Mouse (Mus musculus): Measurements from ENCODE around the gene Slc39a13.

Slc39a13 gene

GRCm38 (mm10) chr2:91087453-91087852, 17.2 kb upstream of the Slc39a13 start:
- no peak for DNase-seq

GRCm38 (mm10) chr2:91086392-91087237, 16.4 kb upstream of the Slc39a13 start:
- no peak for DNase-seq

GRCm38 (mm10) chr2:91085494-91086391, 15.5 kb upstream of the Slc39a13 start:
- DNase-seq = no peak

GRCm38 (mm10) chr2:91084179-91084820, 14.1 kb upstream of the Slc39a13 start:
- no peak for DNase-seq

- DNase-seq = no peak
Observed at GRCm38 (mm10) chr2:91083366-91083940, 13.2 kb upstream of the Slc39a13 start.

GRCm38 (mm10) chr2:91082844-91083243, 12.6 kb upstream of the Slc39a13 start:
- no peak for DNase-seq

GRCm38 (mm10) chr2:91081775-91082695, 11.8 kb upstream of the Slc39a13 start, which contains the start of gene Spi1:
Gene Spi1, plus strand, starts transcription at chr2:91082390.
- DNase-seq = no peak

GRCm38 (mm10) chr2:91080784-91081513, 10.7 kb upstream of the Slc39a13 start:
- DNase-seq = no peak

GRCm38 (mm10) chr2:91079026-91079384, 8.8 kb upstream of the Slc39a13 start:
- DNase-seq = no peak

- peak; percentile 35 for DNase-seq
Observed at GRCm38 (mm10) chr2:91078314-91079025, 8.3 kb upstream of the Slc39a13 start.

GRCm38 (mm10) chr2:91077957-91078313, 7.7 kb upstream of the Slc39a13 start:
- no peak for DNase-seq

- DNase-seq = no peak
Observed at GRCm38 (mm10) chr2:91072092-91072491, 1.9 kb upstream of the Slc39a13 start.

- no peak for DNase-seq
Observed at GRCm38 (mm10) chr2:91071059-91071458, 842 bp upstream of the Slc39a13 start.

- DNase-seq = no peak
Observed at GRCm38 (mm10) chr2:91069306-91070000, 764 bp downstream of the Slc39a13 start.

GRCm38 (mm10) chr2:91068872-91069165, 1.4 kb downstream of the Slc39a13 start:
- no peak for DNase-seq

- no peak for DNase-seq
Observed at GRCm38 (mm10) chr2:91068162-91068871, 1.9 kb downstream of the Slc39a13 start.

- no peak for DNase-seq
Observed at GRCm38 (mm10) chr2:91066455-91066854, 3.8 kb downstream of the Slc39a13 start.

GRCm38 (mm10) chr2:91065544-91065943, 4.7 kb downstream of the Slc39a13 start:
- peak; percentile 44 for DNase-seq

- no peak for DNase-seq
Observed at GRCm38 (mm10) chr2:91064211-91064610, 6.0 kb downstream of the Slc39a13 start.

Measured in right cerebral cortex, postnatal 4 days (tissue).